Mouse (Mus musculus): ENCODE results near the gene Cep170b.

The Cep170b gene

GRCm38 (mm10) chr12:112720216-112720615 lies at the start of gene Cep170b:
TSS of gene Cep170b (plus strand) at chr12:112720455.
- no peak for DNase-seq (ENCODE audit: low spot score)

GRCm38 (mm10) chr12:112670718-112671393 lies 49.4 kb upstream of the Cep170b start:
- no peak for DNase-seq (ENCODE audit: low spot score)

GRCm38 (mm10) chr12:112671891-112672290 lies 48.4 kb upstream of the Cep170b start:
- no peak for DNase-seq (ENCODE audit: low spot score)

- DNase-seq (ENCODE audit: low spot score): peak; percentile 66
Observed at GRCm38 (mm10) chr12:112672744-112673575, 47.3 kb upstream of the Cep170b start.

GRCm38 (mm10) chr12:112673576-112674091 lies 46.6 kb upstream of the Cep170b start:
- DNase-seq (ENCODE audit: low spot score): peak; percentile 33

GRCm38 (mm10) chr12:112674132-112675011 lies 45.9 kb upstream of the Cep170b start, which contains the start of gene Akt1:
TSS of gene Akt1 (minus strand) at chr12:112674884.
- DNase-seq (ENCODE audit: low spot score): peak; percentile 86

- peak; percentile 85 for DNase-seq (ENCODE audit: low spot score)
Observed at GRCm38 (mm10) chr12:112675245-112676035, 44.8 kb upstream of the Cep170b start.

GRCm38 (mm10) chr12:112677076-112677475 lies 43.2 kb upstream of the Cep170b start:
- no peak for DNase-seq (ENCODE audit: low spot score)

GRCm38 (mm10) chr12:112677943-112678554 lies 42.2 kb upstream of the Cep170b start:
- DNase-seq (ENCODE audit: low spot score): no peak

GRCm38 (mm10) chr12:112678555-112679026 lies 41.7 kb upstream of the Cep170b start, which contains the start of gene Zbtb42:
TSS of gene Zbtb42 (plus strand) at chr12:112678828.
- DNase-seq (ENCODE audit: low spot score): peak; percentile 71

GRCm38 (mm10) chr12:112679027-112679996 lies 40.9 kb upstream of the Cep170b start:
- peak; percentile 63 for DNase-seq (ENCODE audit: low spot score)

GRCm38 (mm10) chr12:112683351-112683750 lies 36.9 kb upstream of the Cep170b start:
- DNase-seq (ENCODE audit: low spot score): no peak

- DNase-seq (ENCODE audit: low spot score): no peak
Observed at GRCm38 (mm10) chr12:112688458-112688857, 31.8 kb upstream of the Cep170b start.

GRCm38 (mm10) chr12:112693185-112694126 lies 26.8 kb upstream of the Cep170b start:
- peak; percentile 89 for DNase-seq (ENCODE audit: low spot score)

GRCm38 (mm10) chr12:112694127-112694475 lies 26.2 kb upstream of the Cep170b start:
- no peak for DNase-seq (ENCODE audit: low spot score)

- no peak for DNase-seq (ENCODE audit: low spot score)
Observed at GRCm38 (mm10) chr12:112696806-112697425, 23.3 kb upstream of the Cep170b start.

GRCm38 (mm10) chr12:112700522-112700921 lies 19.7 kb upstream of the Cep170b start:
- no peak for DNase-seq (ENCODE audit: low spot score)

Data from yolk sac, embryonic 10.5 days (tissue).